Mouse (Mus musculus) embryo, embryonic 11.5 days (tissue): Measurements from ENCODE around the gene Itgbl1.

ENCODE experiments used
- DNase-seq: peaks from one replicate; pipeline ENCODE4 v3.0.0-alpha.2; 2012; ENCODE audit warnings: low read depth, low spot score

Gene Itgbl1

GRCm38 (mm10) chr14:123967996-123968395, 308.2 kb downstream of the Itgbl1 start:
- DNase-seq = no peak

- no peak for DNase-seq
Observed at GRCm38 (mm10) chr14:123990591-123991195, 330.9 kb downstream of the Itgbl1 start.
